Mouse (Mus musculus): ENCODE measurements around the gene Ppm1h. TPM values are rescaled to one million over a fixed set of nuclear protein-coding genes. Genes with fewer than 3 reads are reported as not detected.
"Not testable (repeated sequence)": the region's sequence is repeated elsewhere in the genome, so short reads cannot be mapped to it uniquely, and the experiment has no call there.

Ppm1h gene
- polyA plus RNA-seq, 1 experiment = 10.4 TPM

DNA sequence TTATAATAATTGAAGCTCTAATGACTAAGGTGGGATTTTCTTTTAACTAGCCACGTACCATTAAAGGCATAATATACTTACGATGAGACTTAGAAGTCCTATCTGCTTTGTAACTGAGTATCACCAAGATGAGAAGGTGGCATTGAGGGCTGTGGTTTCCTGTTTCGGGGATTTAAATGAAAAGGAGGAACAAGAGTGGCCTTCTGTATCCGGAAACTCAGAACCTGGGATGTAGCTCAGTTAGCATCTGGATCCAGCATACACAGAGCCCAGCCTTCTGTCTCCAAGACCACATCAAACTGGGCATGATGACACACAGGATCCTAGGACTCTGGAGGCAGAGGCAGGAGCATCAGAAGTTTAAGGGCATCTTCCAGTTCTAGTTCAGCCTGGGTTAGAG is 258.8 kb downstream of the Ppm1h start:
- WGBS = no CpG with 5 or more reads among the region's 4 CpGs

DNA sequence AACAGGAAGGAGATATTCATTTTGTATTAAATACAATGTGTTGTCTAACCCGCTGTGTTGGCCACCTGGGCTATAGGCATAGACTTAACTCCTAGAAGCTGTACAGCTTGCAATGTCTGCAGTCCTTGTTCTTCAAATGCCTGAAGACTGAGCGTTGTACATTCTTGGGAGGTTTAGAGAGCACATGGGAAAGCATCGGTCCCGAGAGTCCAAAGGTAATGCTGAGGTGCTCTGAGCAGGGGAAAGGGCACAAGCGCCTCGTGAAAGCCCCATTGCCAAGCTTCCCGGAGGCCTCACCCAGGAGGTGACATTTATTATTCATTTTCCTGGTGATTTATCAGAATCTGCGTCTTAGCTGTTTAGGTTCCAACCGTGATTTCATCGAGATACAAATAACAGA is 261.0 kb downstream of the Ppm1h start:
- no peak for DNase-seq (ENCODE audit: low read depth, low spot score)
- 40% methylated on average over 10 of the region's 10 CpGs for WGBS

More for the DNA sequence above, 258.8 kb downstream of the Ppm1h start:
- DNase-seq (ENCODE audit: low read depth, low spot score) = not testable (repeated sequence)

DNA sequence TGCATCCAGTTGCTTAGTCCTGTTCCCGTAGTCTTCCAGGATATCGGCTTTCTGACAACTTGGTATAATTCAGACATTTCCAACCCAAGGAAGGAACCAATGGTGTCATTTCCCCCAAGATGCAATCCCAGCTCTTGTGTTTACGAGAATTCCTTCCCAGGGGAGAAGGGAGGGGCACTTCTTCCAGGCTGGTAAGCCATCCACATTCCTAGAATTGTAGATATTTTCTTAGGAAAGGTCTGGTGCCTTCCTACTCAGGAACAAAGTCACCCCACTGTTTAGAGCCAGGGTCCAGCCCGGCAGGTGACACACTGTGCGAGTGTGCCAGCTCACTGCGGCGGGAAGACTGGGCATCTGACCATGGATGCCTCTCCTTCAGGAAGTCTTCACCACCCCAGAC is 264.2 kb downstream of the Ppm1h start:
- WGBS = 75% methylated on average over 7 of the region's 7 CpGs
- no peak for DNase-seq (ENCODE audit: low read depth, low spot score)

DNA sequence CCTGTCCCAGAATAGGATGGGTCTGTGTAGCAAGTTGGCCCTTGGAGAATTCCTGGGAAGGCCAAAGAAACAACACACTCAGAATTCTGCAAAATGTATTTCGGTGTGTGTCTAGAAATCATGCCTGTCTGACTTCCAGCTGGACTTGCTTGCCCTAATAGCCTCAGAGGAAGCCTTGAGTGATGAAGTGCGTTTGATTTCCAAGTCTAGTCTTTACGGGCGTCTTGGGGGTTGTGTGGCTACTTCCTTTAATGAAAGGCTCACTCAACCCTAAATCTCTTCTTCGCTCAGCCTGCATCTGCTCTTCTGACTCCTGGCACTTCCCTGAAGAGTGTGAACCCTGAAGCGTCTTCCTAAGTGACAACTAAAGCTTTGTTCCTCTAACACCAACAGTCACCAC is 265.3 kb downstream of the Ppm1h start:
- WGBS = 83% methylated on average over 6 of the region's 6 CpGs

DNA sequence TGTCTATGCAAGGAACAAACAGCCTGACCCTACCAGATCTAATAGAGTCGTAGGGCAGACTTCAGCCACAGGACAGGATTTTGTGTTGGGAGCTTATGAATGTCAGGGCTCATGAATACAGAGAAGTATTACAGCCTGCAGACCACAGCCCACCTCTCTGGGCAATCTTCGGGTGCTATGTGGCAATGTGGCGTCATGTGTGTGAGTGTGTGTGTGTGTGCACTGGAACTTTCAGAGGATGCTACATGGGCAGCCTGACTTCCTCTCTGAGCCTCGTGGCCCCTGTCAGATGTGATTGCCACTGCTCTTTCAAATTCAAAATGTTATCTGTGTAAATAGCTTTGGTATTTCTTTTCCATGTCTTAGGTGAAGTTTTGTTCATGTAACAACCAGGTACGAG is 266.3 kb downstream of the Ppm1h start:
- DNase-seq (ENCODE audit: low read depth, low spot score) = no peak
- 79% methylated on average over 5 of the region's 5 CpGs for WGBS

More for the DNA sequence above, 265.3 kb downstream of the Ppm1h start:
- DNase-seq (ENCODE audit: low read depth, low spot score) = no peak

DNA sequence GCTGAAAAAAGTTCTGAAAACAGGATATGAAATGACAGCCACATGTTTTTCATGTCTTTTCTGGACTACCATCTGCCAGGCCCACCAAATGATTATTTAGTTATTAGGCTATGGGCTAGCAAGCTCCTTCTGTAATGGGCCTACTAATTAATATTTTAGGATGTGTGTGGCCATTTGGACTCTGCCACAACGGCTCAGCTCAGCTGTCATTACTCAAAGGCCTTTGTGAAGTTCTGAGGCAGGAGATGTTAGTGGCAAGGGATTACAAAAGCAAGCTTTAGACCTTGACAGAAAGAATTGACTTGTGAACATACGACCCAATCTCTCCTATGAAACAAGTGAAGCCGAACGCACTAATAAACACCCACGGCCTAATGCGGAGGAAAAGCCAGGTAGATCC is 272.4 kb downstream of the Ppm1h start:
- WGBS = 88% methylated on average over 6 of the region's 6 CpGs
- DNase-seq (ENCODE audit: low read depth, low spot score) = no peak

DNA sequence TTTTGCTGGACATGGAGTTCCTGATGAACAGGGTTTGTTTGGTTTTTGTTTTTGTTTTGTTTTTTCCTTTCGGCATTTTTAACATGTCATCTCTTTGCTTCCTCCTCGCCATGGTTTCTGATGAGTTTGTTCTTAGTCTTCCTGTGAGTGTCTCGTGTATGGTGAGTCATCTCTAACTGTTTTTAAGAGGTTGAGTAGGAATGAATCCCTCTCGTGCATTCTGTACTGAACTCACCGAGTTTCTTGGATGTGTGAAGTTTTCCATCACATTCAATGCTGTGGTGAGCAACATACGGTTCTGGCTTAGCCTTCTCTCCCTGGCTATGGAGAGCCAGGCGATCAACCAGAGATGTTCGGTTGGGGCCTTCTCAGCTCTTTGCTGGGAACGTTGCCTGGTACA is 275.0 kb downstream of the Ppm1h start:
- no peak for DNase-seq (ENCODE audit: low read depth, low spot score)
- 69% methylated on average over 9 of the region's 9 CpGs for WGBS

DNA sequence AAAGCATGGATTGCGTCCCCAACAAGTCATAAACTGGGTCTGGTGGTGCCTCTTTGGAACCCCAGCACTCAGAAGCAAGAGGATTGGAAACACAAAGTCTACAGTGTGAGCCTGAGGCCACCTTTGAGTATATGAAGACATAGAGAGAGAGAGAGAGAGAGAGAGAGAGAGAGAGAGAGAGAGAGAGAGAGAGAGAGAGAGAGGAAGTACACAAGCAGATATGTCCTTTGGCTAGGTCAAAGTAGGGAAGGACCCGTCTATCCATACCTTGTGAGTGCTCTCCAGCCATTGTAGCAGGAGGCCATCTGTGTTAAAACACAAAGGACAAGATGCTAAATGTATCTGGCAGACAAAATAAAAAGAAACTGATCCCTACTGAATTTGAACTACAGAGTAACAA is 279.4 kb downstream of the Ppm1h start:
- WGBS = 74% methylated on average over 2 of the region's 2 CpGs
- DNase-seq (ENCODE audit: low read depth, low spot score) = no peak

DNA sequence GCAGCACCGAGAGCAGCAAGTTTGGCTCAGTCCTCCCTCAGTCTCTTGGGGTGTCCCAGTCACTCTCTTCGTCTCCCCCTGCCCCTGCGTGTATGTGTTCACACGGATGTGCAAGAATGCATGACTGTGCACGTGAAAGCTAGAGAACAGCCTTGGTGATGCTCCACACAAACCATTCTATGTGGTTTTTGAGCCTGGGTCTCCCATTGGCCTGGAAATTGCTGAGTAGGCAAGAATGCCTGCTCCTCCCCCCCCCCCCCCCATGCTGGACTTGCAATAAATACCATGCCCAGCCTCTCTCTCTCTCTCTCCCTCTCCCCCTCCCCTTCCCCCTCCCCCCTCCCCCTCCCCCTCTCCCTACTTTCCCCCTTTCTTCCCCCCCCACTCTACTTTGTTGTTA is 280.1 kb downstream of the Ppm1h start:
- DNase-seq (ENCODE audit: low read depth, low spot score) = no peak
- 91% methylated on average over 5 of the region's 5 CpGs for WGBS

DNA sequence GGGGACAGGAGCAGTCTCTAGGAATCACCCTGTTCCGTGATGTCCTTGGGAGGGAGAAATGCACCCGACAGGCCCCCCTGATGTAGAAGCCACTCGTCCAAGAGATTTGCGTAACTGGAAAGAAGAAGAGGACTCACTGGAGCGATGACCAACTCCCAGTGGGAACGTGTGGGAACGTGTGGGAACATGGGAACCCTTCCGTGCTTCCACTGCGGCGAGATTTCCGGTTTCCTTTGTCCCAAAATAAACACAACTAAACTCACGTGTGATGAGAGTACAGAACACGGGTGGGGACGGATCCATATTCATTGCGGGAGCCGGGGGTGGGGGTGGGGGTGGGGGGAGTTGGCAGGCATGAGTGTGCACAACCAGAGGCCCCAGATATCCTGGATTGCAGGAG is 281.7 kb downstream of the Ppm1h start:
- DNase-seq (ENCODE audit: low read depth, low spot score) = no peak

DNA sequence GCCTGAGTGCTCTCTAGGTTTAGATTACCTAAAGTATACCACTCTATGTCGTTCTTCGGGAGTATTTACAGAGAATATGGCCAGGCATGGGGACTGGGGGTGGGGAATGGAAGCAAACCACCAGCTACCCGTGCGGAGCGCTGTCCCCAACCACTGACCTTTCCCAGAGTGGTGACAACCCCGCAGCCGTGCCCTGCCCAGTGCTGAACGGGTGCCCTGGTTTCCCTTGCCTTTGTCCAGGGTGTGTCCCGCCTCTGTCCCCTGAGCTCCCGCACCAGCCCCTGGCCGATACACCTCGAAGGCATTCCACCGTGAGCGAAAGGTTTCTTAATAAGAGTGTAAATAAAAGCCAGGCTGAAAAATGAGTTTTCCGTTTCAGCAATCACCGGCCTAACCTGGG is 282.2 kb downstream of the Ppm1h start:
- DNase-seq (ENCODE audit: low read depth, low spot score) = no peak
- WGBS = 54% methylated on average over 16 of the region's 16 CpGs

More for the DNA sequence above, 281.7 kb downstream of the Ppm1h start:
- 82% methylated on average over 16 of the region's 16 CpGs for WGBS

DNA sequence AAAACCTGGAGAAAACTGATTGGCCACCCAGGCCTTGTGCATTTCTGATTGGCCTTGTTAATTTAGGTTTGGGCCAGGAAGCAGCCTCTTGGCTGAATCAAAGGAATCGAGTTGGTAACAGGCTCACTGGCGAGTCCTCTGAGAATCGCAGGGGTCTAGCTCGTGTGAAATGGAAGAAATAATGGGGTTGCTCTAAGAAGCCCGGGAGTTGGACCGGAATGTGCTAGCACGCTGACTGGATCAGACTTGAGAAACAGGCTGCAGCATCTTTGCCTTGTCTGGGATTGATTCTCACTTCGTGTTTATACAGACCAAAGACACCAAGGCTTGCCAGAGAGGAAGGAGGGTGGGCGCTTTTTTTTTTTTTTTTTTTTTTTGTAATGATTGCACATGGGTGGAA is 282.9 kb downstream of the Ppm1h start:
- 83% methylated on average over 9 of the region's 9 CpGs for WGBS
- DNase-seq (ENCODE audit: low read depth, low spot score) = no peak

DNA sequence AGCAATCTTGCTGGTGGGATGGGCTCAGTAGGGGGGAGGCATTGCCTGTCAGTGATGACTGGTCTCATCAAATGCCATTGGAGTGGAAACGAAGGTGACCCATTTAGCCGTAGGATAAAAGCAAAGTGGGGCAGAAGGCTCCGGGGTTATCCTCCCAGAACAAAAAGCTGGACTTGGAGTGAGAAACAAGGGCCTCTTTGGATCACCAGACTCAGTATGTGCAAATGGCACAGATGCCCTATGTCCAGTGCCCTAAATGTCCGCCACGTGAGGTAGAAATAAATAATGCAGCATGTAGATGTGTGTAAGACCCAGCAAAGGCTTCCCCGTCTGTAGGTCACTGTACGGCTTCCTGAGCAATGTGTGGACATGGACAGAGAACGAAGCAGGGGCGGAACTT is 284.1 kb downstream of the Ppm1h start:
- DNase-seq (ENCODE audit: low read depth, low spot score) = no peak
- 89% methylated on average over 9 of the region's 9 CpGs for WGBS

DNA sequence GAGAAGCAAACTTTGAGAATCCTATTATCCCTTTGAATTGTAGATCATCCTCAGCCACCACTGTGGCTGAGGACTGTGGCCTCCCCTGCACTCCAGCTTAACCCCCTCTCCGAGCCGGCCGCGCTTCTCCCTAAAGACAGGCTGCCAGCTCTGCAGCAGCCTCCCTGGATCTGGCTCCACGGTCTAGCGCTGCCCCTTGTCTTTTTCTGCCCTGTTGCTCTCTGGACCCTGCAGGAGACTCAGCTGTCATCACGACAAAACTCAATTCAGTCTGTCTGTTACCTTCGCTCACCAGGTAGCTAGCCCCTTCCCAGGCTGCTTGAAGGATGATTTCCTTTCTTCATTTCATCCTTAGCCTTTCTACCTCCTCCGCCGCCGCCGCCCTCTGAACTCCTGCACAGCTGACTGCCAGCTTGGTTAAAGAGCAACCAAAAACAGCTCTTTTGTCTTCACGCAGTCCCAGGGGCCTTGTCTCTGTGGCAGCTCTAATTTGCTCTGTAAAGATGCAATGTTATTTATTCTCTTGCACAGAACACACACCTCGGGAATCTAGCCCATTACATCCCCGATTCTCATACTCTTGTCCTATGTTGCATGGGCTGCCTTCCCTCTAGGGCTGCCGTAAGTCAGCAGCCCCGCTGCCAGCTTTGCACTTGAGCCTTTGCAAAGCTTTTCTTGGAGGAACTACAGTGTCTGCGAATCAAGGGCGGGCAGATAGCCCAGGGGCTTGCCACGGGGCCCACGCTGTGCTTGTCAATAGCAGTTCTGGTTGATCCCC is 285.1 kb downstream of the Ppm1h start:
- DNase-seq (ENCODE audit: low read depth, low spot score) = no peak
- 13% methylated on average over 21 of the region's 21 CpGs for WGBS

DNA sequence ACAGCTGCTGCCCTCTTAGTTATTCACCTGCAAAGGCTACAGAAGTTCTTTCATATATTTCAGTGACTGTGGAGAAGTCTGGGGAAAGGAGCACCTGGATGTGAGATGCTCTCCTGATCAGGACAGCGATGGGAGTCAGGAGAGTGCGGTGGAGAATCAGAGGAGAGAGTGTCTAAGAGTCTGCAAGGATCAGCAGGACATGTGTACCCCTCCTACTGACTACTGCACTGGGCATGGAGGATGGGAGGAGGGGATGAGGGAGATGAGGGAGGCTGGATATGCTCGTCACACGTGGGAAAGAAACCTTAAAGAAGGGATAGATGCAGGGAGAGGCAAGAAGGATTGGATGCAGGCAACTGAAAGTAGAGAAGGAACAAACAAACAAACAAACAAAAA is 285.7 kb downstream of the Ppm1h start:
- 65% methylated on average over 4 of the region's 4 CpGs for WGBS
- no peak for DNase-seq (ENCODE audit: low read depth, low spot score)

DNA sequence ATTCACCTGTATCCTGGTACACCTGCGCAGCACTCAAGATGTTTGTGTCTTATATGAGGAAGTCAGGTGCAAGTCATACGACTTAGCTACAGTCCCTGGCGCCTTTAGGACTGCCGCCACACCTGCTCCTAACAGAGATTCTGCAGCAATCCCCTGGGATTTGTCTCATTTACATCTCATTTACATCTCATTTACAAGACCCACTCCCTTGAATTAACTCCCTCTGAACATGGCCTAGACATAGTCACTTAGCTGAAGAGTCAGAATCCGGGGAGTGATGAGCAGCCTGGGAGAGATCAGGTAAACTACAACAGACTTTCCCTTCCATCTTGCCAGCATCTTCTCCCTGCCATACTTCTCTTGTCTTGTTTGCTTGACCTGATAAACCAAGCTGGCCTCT is 287.1 kb downstream of the Ppm1h start:
- DNase-seq (ENCODE audit: low read depth, low spot score) = not testable (repeated sequence)
- 89% methylated on average over 5 of the region's 5 CpGs for WGBS

DNA sequence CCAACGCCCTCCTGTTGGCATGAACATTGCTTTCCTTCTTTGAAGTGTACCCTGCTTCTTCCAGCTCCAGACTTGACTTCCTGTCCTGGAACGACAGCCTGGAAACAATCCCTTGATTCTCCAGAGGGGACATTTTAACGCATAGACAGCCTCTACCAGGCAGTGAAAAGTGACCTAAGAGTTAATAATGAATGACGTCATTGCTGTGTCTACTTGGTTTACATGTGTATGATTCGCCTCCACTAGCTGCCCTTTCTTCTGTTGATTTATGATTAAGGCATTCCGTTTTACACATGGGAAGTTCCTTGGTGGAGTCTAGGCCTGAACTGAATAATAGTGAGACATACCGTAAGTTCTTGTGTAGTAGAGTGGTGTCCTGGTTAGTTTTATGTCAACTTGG is 287.9 kb downstream of the Ppm1h start:
- no peak for DNase-seq (ENCODE audit: low read depth, low spot score)
- WGBS = 43% methylated on average over 7 of the region's 7 CpGs

DNA sequence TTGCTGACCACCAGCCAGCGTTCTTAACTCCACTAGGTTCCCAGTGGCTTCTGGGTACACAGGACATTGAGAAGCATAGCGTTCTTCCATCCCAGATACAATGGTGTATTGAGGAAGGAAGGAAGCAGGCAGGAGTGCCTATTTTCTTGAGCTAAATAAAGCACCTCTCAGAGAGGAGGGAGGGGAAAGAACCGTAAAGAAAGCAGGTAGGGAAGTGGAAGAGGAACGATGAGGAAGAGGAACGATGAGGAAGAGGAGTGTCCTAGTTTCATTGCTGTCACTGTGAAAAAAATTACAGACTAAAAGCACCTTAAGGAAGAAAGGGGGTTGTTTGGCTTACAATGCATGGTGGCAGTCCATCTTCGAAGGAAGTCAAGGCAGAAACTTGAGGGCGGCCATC is 291.6 kb downstream of the Ppm1h start:
- 74% methylated on average over 7 of the region's 7 CpGs for WGBS

DNA sequence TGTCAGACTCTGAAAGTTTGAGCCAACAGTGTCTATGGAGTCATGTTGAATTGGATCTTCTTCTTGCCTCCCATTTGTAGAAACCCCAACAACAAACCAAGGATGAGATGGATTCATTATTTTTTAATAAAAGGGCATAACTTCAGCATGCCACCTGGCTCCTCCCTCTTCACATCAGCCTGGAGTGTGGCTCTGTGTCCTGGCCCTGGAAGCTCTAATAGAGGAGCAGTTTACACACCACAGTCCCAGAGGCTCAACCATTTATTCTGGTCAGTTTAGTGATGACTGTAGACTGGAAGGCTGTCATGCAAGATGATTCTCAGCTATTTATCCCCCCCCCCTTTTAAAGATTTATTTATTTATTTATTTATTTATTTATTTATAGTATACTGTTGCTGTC is 294.7 kb downstream of the Ppm1h start:
- no peak for DNase-seq (ENCODE audit: low read depth, low spot score)

More for the DNA sequence above, 291.6 kb downstream of the Ppm1h start:
- DNase-seq (ENCODE audit: low read depth, low spot score) = no peak

DNA sequence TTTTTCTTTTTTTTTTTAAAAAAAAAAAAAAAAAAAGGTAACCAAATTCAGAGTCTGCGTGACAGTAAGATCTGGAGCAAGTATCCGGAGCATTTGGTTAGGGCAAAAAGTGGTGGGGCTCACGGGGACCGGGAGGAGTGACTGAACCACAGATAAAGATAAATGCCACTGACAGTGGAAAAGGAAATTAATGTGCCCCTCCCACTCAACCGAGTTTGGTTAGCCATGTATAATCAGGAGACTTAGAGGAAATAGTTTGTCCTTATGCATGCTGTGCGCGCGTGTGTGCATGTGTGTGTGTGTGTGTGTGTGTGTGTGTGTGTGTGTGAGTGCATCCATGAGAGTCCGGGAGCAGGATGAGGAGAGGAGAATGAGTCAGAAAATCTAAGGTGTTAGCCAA is 297.5 kb downstream of the Ppm1h start:
- DNase-seq (ENCODE audit: low read depth, low spot score) = no peak
- WGBS = 65% methylated on average over 9 of the region's 9 CpGs

DNA sequence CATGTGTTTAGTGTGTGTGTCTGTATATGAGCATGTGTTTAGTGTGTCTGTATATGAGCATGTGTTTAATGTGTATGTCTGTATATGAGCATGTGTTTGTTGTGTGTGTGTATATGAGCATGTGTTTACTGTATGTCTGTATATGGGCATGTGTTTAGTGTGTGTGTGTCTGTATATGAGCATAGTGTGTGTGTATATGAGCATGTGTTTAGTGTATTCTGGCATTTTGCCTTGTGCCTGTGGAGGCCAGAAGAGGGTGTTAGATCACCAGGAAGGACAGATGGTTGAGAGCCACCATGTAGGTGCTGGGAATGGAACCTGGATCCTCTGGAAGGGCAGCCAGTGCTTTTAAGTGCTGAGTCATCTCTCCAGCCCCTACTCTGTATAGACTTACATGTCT is 300.8 kb downstream of the Ppm1h start:
- no peak for DNase-seq (ENCODE audit: low read depth, low spot score)

DNA sequence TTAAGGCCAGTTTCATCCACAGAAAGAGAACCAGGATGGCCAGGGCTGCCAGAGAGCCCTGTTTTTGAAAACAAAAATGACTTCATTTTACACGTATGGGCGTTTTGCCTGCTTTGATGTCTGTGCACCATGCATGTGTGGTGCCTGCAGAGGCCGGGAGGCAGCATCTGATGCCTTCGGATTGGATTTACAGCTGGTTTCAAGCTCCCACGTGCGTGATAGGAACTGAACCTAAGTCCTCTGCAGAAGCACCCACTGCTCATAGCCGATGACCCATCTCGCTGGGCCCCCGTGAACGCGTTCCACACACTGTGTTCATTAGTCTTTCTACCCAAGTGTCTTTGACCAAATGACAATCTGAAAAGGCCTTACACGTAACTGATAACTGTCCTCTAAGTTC is 301.6 kb downstream of the Ppm1h start:
- DNase-seq (ENCODE audit: low read depth, low spot score) = no peak
- WGBS = 95% methylated on average over 12 of the region's 12 CpGs
